Mouse (Mus musculus): ENCODE measurements at regions not wholly inside any gene's neighbourhood (a gene's known extent, or its start where the extent isn't known, plus 50 kb on each side); places are given as distances from the start of the nearest gene placed in this dataset.

DNA sequence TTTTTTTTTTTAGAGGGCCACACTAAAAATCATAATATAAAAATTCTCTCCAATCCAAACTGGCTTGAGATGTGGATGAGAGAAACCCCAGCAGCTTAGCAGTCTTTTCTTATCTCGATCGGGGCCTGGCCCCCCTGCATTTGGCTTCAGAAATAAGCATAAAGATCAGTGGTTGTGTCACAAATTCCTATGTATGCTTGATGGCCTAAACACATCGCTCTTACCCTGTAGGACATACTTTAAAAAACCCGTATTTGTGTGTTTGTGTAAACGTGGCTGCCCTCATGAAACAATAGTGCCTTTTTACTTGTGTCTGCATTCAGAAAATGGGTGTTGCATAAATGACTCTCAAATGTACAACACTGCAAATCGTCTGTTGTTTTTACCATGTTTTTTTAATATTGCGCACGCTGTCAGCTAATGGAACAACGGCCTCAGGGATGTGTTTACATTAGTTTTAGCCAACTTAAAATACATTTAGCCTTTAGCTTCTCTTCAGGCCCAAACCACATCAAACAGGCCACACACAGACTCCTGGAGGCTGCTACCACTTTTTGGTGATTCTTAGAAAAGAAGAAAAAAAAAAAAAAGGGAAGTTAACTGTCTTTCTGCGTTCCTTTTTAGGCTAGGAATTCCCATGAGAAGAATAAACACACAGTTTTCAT, 226.7 kb downstream of the Etnk1 start:
- no peak overlapping the region for H3K27ac ChIP-seq (ENCODE audit: insufficient read depth, low read length)
- H3K4me3 ChIP-seq (ENCODE audit: insufficient read depth, low read length) = no peak overlapping the region
- H3K4me1 ChIP-seq (ENCODE audit: control insufficient read depth, insufficient read depth, low read length) = no peaks in the 10 kb centered on the region
- TF ChIP-seq POLR2A (IDR thresholded peaks at IDR 0.05; ENCODE audit: extremely low read depth, insufficient read depth, low read length) (no peak), CTCF (IDR thresholded peaks at IDR 0.05; ENCODE audit: extremely low read depth, insufficient read depth, low read length) (no peak)

DNA sequence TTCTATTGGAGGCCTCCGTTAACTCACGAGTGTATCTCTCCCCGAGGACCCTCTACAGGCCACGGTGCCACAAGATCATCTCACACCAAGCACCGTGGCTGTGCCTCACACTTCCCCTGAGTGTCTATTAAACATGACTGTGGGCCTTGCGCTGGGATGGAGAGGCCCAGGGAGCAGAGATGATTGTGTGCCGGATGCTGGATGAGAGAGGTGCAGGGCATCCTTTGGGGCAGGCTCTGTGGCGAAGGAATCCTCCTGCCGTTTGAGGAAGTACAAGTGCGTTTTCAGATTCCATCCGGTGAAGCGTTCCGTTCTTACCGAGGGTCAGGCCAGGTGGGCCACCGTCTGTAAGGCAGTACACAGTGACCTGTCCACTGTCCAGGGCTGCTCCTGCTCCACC, 227.4 kb downstream of the Etnk1 start:
- Histone ChIP-seq H3K4me1 (ENCODE audit: control insufficient read depth, insufficient read depth, low read length) (no peaks in the 10 kb centered on the region), H3K4me3 (ENCODE audit: insufficient read depth, low read length) (no peak overlapping the region), H3K27ac (ENCODE audit: insufficient read depth, low read length) (no peak overlapping the region)
- TF ChIP-seq POLR2A (IDR thresholded peaks at IDR 0.05; ENCODE audit: extremely low read depth, insufficient read depth, low read length) = no peak
- TF ChIP-seq CTCF (IDR thresholded peaks at IDR 0.05; ENCODE audit: extremely low read depth, insufficient read depth, low read length) = no peak

DNA sequence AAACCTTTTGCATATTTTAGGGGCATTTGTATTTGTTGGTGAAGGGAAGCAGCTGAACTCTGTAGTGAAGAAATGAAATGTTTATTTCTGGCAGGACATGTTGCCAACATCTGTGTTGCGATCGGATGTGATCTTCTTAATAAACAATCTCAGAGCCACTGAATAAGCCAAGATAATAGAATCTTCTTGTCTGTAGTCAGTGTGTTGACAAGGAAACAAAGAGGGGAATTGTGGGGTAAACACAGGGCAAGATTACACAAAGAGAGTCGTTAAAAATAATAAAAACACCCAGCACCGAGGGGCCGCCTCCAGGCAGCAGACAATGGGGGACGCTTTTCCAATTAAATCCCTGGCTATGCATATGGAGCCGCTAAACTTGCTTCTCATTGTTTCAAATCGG, 234.4 kb downstream of the Etnk1 start:
- TF ChIP-seq POLR2A (IDR thresholded peaks at IDR 0.05; ENCODE audit: extremely low read depth, insufficient read depth, low read length) (no peak), CTCF (IDR thresholded peaks at IDR 0.05; ENCODE audit: extremely low read depth, insufficient read depth, low read length) (no peak)

DNA sequence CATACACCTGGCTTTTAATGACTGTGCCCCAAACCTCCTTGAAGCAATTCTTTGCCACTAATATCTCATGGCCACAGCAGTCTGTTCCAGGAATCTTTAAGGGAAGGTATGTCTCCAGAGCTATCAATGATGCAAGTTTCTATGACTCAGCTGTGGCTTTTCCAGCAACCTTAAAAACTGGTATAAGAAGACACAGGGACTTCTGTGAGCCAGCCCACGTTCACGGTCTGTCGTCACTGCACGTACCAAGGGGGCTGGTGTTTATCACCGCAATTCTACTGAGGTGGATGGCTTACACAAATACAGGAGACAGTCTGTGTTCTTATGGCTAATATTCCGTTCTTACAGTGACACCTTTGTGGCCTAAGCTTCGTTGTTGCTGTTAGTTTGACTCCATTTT, 234.9 kb downstream of the Etnk1 start:
- TF ChIP-seq POLR2A (IDR thresholded peaks at IDR 0.05; ENCODE audit: extremely low read depth, insufficient read depth, low read length) (no peak), CTCF (IDR thresholded peaks at IDR 0.05; ENCODE audit: extremely low read depth, insufficient read depth, low read length) (no peak)
- H3K4me1 ChIP-seq (ENCODE audit: control insufficient read depth, insufficient read depth, low read length) = no peaks in the 10 kb centered on the region
- H3K4me3 ChIP-seq (ENCODE audit: insufficient read depth, low read length) = no peak overlapping the region
- H3K27ac ChIP-seq (ENCODE audit: insufficient read depth, low read length) = no peak overlapping the region

More for the DNA sequence above, 234.4 kb downstream of the Etnk1 start:
- no peak overlapping the region for H3K27ac ChIP-seq (ENCODE audit: insufficient read depth, low read length)
- H3K4me1 ChIP-seq (ENCODE audit: control insufficient read depth, insufficient read depth, low read length) = no peaks in the 10 kb centered on the region
- no peak overlapping the region for H3K4me3 ChIP-seq (ENCODE audit: insufficient read depth, low read length)

DNA sequence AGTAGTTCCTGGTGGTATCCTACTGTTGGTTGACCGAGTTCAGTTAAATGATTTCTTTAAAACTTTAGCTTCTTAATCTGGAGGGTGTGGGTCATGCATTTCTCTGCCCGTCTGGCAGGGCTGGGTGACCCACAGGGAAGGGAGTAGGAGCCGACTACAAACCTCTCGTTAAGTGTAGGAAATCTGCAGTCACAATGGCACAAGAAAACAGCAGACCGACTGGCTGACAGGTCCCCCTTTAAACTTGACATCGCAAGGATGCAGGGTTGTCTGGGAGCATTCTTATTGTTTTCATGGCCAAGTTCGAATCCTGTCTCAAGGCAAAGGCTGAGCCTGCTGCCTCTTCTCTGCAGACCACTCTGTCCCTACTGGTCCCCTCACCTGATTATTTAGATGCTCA, 235.7 kb downstream of the Etnk1 start:
- TF ChIP-seq POLR2A (IDR thresholded peaks at IDR 0.05; ENCODE audit: extremely low read depth, insufficient read depth, low read length) (no peak), CTCF (IDR thresholded peaks at IDR 0.05; ENCODE audit: extremely low read depth, insufficient read depth, low read length) (no peak)
- no peaks in the 10 kb centered on the region for H3K4me1 ChIP-seq (ENCODE audit: control insufficient read depth, insufficient read depth, low read length)
- H3K27ac ChIP-seq (ENCODE audit: insufficient read depth, low read length) = no peak overlapping the region
- no peak overlapping the region for H3K4me3 ChIP-seq (ENCODE audit: insufficient read depth, low read length)

DNA sequence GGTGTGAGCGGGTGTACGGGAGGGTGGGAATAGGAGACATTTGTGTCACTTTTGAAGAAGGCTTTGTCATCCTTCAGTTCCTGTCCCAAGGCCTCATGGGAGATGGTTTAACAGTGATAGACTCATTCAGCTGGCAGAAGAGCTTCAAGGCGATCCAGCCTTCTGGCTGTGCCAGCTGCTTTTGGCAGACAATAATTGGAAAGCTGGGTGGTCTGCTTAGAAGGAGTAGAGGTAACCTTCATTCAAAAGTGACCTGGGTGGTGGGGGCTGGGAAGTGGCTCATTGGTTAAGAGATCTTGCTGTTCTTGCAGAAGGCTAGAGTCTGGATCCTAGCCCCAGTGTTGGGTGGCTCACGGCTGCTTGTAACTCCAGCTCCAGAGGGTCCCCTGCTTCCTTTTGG, 237.5 kb downstream of the Etnk1 start:
- Histone ChIP-seq H3K4me3 (ENCODE audit: insufficient read depth, low read length) (no peak overlapping the region), H3K27ac (ENCODE audit: insufficient read depth, low read length) (no peak overlapping the region), H3K4me1 (ENCODE audit: control insufficient read depth, insufficient read depth, low read length) (no peaks in the 10 kb centered on the region)
- no peak for TF ChIP-seq POLR2A (IDR thresholded peaks at IDR 0.05; ENCODE audit: extremely low read depth, insufficient read depth, low read length)
- TF ChIP-seq CTCF (IDR thresholded peaks at IDR 0.05; ENCODE audit: extremely low read depth, insufficient read depth, low read length) = no peak

DNA sequence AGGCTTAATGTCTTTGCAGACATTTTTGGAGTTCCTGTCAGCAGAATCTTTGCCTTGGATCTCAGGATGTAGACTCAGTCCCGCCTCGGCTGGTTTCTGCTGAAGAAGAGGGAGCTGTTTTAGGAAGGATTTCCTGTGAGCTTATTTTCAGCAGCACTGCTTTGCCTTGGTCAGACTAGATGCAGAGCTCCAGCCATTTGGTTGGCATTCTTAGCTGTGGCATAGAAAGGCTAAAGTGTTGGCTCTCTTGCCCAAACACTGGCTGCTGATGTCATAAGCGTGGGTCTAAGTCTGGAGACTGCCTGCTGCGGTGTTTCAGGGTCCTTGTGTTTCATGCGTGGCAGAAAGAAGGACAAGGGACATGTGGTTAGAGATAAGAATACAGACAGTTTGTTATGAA, 245.0 kb downstream of the Etnk1 start:
- H3K4me3 ChIP-seq (ENCODE audit: insufficient read depth, low read length) = no peak overlapping the region
- H3K4me1 ChIP-seq (ENCODE audit: control insufficient read depth, insufficient read depth, low read length) = no peaks in the 10 kb centered on the region
- TF ChIP-seq POLR2A (IDR thresholded peaks at IDR 0.05; ENCODE audit: extremely low read depth, insufficient read depth, low read length) (no peak), CTCF (IDR thresholded peaks at IDR 0.05; ENCODE audit: extremely low read depth, insufficient read depth, low read length) (no peak)
- H3K27ac ChIP-seq (ENCODE audit: insufficient read depth, low read length) = no peak overlapping the region

DNA sequence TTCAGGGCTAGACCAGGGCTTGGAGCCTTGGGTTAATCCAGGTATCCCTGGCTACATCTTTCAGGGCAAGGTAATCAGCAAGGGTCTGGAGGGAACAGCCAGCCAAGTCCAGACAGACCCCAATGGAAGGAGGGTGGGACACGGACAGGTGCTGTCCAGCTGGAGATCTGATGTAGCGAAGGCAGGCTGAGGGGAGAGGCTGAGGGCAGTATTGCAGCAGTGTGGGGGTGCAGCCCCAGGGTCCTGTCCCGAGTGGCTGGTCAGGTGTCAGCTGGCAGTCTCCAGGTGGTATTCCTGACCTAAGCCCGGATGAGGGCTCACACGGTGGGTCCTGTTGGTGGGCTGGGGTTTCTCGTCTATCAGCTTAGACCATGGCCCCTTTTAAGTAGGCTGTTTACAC, 245.7 kb downstream of the Etnk1 start:
- H3K4me1 ChIP-seq (ENCODE audit: control insufficient read depth, insufficient read depth, low read length) = no peaks in the 10 kb centered on the region
- H3K4me3 ChIP-seq (ENCODE audit: insufficient read depth, low read length) = no peak overlapping the region
- TF ChIP-seq CTCF (IDR thresholded peaks at IDR 0.05; ENCODE audit: extremely low read depth, insufficient read depth, low read length) (no peak), POLR2A (IDR thresholded peaks at IDR 0.05; ENCODE audit: extremely low read depth, insufficient read depth, low read length) (no peak)
- no peak overlapping the region for H3K27ac ChIP-seq (ENCODE audit: insufficient read depth, low read length)

DNA sequence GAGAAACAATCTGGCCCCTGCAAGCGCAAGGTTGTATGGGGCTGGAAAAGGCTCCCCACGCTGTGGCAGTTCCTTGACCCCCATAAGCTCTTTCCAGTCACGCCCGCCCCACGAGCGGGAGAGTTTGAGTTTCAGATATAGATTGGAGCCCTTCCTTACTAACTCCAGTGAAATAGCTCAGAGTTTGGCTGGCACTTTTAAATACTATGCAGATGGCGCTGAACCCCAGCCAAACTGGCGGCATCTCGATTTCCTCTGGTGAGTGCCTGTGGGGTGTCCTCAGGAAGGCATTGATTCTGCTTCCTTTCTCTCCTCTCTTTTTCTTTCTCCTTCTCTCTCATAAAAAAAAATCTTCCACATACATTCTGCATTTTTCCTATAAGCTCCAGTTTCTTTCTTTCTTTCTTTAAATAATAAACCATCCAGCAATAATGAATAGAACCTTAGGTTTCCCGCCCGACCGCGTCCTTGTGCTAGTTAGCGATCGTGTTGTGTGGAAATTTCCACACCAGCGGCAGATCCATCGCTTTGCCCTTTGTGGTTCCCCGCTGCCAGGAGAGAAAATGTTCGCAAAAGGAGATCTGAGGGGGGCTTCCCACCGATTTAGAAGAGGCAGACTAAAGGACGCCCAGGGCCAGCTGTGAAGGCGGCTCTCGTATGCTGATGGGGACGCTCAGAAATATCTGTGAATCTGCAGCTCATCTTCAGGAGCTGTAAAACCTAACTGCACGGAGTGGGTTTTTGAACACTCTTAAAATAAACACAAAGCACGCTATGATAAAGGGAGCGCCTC, 247.8 kb downstream of the Etnk1 start:
- Histone ChIP-seq H3K27ac (ENCODE audit: insufficient read depth, low read length) (peak overlapping the region; percentile 83), H3K4me3 (ENCODE audit: insufficient read depth, low read length) (peak overlapping the region; percentile 16; the same call in 1 of the 2 replicates), H3K4me1 (ENCODE audit: control insufficient read depth, insufficient read depth, low read length) (no peaks in the 10 kb centered on the region)
- TF ChIP-seq CTCF (IDR thresholded peaks at IDR 0.05; ENCODE audit: extremely low read depth, insufficient read depth, low read length) (no peak), POLR2A (IDR thresholded peaks at IDR 0.05; ENCODE audit: extremely low read depth, insufficient read depth, low read length) (no peak)

DNA sequence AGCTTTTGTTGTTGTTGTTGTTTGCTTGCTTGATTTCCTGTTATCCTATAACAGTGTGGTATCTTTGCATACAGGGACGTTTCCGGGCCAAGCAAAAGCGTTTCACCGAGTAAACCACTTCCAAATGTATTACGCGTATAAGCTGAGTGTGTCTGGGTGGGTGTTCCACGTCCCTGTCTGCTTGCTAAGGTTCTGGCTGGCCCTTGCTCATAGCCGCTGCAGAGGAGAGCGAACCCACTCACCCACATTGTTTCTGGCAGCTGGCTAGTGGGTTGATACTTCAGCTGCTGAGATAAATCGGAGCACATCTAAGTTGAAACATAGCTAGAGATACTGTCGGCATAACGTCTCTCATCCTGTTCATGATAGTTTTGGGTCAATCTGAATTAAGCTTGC, 248.4 kb downstream of the Etnk1 start:
- H3K4me3 ChIP-seq (ENCODE audit: insufficient read depth, low read length) = 0 out of 2 replicates have a peak overlapping the region, but pooled peaks have one; percentile 16
- H3K4me1 ChIP-seq (ENCODE audit: control insufficient read depth, insufficient read depth, low read length) = no peaks in the 10 kb centered on the region; the same call in 1 of the 2 replicates
- peak overlapping the region; percentile 83 for H3K27ac ChIP-seq (ENCODE audit: insufficient read depth, low read length)
- TF ChIP-seq CTCF (IDR thresholded peaks at IDR 0.05; ENCODE audit: extremely low read depth, insufficient read depth, low read length) (no peak), POLR2A (IDR thresholded peaks at IDR 0.05; ENCODE audit: extremely low read depth, insufficient read depth, low read length) (no peak)

All from cortical plate, adult 2 months (tissue).